Mouse (Mus musculus) heart, embryonic 10.5 days (tissue): ENCODE data around the gene Vwc2. TPM values are rescaled to one million over a fixed set of nuclear protein-coding genes. Genes with fewer than 3 reads are reported as not detected.

ENCODE experiments used
- DNase-seq: peaks from one replicate; pipeline ENCODE4 v3.0.0-alpha.2; 2017; ENCODE audit warnings: low spot score
- H3K27ac ChIP-seq: fragments of 300-500 bp; sonication (generic); 2 replicates; pipeline ENCODE4 v1.5.1; 2016; ENCODE audit warnings: mild to moderate bottlenecking
- H3K27me3 ChIP-seq: fragments of 300-500 bp; sonication (generic); 2 replicates; pipeline ENCODE4 v1.6.1; 2016; ENCODE audit warnings: mild to moderate bottlenecking; ENCODE audit not compliant: poor library complexity, insufficient read depth, severe bottlenecking
- H3K36me3 ChIP-seq: fragments of 300-500 bp; sonication (generic); 2 replicates; pipeline ENCODE4 v1.6.1; 2016; ENCODE audit warnings: mild to moderate bottlenecking, moderate library complexity
- H3K4me1 ChIP-seq: fragments of 300-500 bp; sonication (generic); 2 replicates; pipeline ENCODE4 v1.6.1; 2016; ENCODE audit warnings: mild to moderate bottlenecking
- H3K4me3 ChIP-seq: fragments of 300-500 bp; sonication (generic); 2 replicates; pipeline ENCODE4 v1.5.1; 2016; ENCODE audit warnings: mild to moderate bottlenecking, moderate library complexity
- H3K9me3 ChIP-seq: fragments of 300-500 bp; sonication (generic); 2 replicates; pipeline ENCODE4 v1.6.1; 2016; ENCODE audit warnings: mild to moderate bottlenecking, moderate library complexity
- WGBS: fragments of 180-500 bp; shearing (Covaris S2); methylation state at CpG from one replicate; pipeline ENCODE4 v1.1.7; 2016; 5-methylcytosine and 5-hydroxymethylcytosine counted together
- polyA plus RNA-seq: library from polyadenylated mRNA; unstranded; fragments of >200 nt; fragmentation: Nextera tagmentation; extraction: Ambion mirVana; gene quantifications from 2 replicates; pipeline ENCODE4 v1.2.1, GENCODE M21; 2016

Gene Vwc2
- 0.23 and 0.35 TPM in 2 replicates for polyA plus RNA-seq

DNA sequence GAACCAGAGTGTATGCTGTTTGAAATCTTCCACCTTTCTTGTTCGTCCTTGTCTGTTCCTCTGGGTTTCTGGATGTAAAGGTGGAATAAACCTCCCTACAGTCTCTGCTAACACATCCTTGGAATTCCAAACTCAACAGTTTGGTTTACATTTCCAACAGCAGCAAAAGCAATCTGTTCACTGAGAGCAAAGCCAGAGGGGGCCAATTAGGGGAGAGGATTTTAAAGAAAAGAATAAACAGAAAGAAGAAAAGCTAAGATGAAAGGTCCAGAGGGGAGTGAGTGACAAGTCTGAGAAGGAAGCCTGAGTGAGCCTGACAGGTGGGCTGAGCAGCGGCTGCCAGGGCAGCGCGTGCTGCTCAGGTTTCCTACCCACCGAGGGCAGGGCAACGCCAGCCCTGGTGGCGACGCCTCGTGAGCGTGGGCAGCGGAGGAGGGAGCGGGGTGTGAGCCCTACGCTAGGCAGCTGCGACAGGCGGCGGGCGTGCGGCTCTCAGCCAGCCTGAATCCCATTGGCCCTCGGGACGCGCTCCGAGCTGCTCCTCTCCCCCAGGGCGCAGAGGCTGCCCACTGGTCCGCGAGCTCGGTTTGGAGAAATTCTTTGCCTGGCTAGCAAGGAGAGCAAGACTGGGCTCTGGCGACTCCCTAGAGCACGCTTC lies at the start of gene Vwc2:
Vwc2 (plus strand) TSS at position 648 of the 658 bp plus-strand sequence.
- H3K27ac ChIP-seq, result no peak within 1 kb of the TSS
- peaks cover 63% of the 10 kb centered on the region for H3K27me3 ChIP-seq
- WGBS, result 0% methylated on average over 28 of the region's 28 CpGs
- H3K4me1 ChIP-seq, result peaks cover 25% of the 10 kb centered on the region
- no peaks in the 10 kb centered on the region for H3K9me3 ChIP-seq
- H3K36me3 ChIP-seq, result no peaks in the 10 kb centered on the region
- DNase-seq, result no peak
- H3K4me3 ChIP-seq, result peak within 1 kb of the TSS; percentile 64

GRCm38 (mm10) chr11:11088162-11088756 lies 25.8 kb upstream of the Vwc2 start:
- Histone ChIP-seq H3K27ac (no peak overlapping the region), H3K9me3 (no peaks in the 10 kb centered on the region), H3K36me3 (no peaks in the 10 kb centered on the region), H3K4me1 (no peaks in the 10 kb centered on the region), H3K27me3 (no peaks in the 10 kb centered on the region), H3K4me3 (no peak overlapping the region)
- WGBS, result 85% methylated on average over 1 of the region's 1 CpGs
- DNase-seq, result no peak

DNA sequence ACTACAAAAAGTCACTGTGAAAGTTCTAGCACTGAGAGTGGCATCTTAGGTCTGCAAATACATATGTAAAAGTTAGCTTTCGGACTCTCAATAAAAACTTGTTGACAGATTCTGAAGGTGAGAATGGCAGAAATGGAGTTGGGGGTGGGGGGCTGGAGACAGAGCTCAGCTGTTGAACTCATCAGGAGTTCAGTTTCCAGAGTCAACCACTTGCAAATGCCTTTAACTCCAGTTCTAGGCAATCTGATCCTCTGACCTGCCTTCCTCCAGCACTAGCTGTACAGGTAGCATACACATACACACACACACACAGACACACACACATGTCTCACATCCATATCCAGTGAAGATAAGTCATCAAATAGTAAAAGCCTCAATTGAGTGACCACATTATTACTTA lies 16.4 kb upstream of the Vwc2 start:
- Histone ChIP-seq H3K36me3 (no peaks in the 10 kb centered on the region), H3K27ac (no peak overlapping the region), H3K4me3 (no peak overlapping the region), H3K4me1 (no peaks in the 10 kb centered on the region), H3K27me3 (no peaks in the 10 kb centered on the region), H3K9me3 (no peaks in the 10 kb centered on the region)
- DNase-seq, result no peak
- WGBS, result 77% methylated on average over 1 of the region's 1 CpGs

GRCm38 (mm10) chr11:11098282-11098681 lies 15.7 kb upstream of the Vwc2 start:
- H3K9me3 ChIP-seq, result no peaks in the 10 kb centered on the region
- DNase-seq, result no peak
- 73% methylated on average over 4 of the region's 4 CpGs for WGBS

DNA sequence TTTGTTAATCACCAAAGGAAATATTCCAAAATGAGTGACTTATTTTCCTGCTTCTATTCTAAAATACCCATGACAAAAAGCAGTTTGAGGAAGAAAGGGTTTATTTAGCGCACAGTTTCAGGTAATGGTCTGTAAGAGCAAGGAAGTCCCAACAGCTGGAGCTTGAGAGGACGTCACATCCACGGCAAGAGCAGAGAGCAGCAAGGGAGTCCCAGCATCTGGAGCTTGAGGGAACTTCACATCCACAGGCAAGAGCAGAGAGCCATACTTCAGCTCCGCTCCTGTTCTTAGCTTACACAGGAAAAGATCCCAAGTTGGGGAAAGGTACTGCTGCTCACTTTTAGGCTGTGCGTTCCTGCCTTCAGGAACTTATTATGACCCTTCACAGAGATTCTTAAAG lies 15.0 kb upstream of the Vwc2 start:
- H3K36me3 ChIP-seq, result no peaks in the 10 kb centered on the region
- H3K27me3 ChIP-seq, result no peaks in the 10 kb centered on the region
- DNase-seq, result no peak
- H3K4me1 ChIP-seq, result no peaks in the 10 kb centered on the region
- no peak overlapping the region for H3K27ac ChIP-seq
- H3K9me3 ChIP-seq, result no peaks in the 10 kb centered on the region
- 83% methylated on average over 5 of the region's 5 CpGs for WGBS
- H3K4me3 ChIP-seq, result no peak overlapping the region

More at GRCm38 (mm10) chr11:11098282-11098681, 15.7 kb upstream of the Vwc2 start:
- no peak overlapping the region for H3K4me3 ChIP-seq
- H3K27ac ChIP-seq, result no peak overlapping the region
- H3K27me3 ChIP-seq, result no peaks in the 10 kb centered on the region
- H3K4me1 ChIP-seq, result no peaks in the 10 kb centered on the region
- no peaks in the 10 kb centered on the region for H3K36me3 ChIP-seq

DNA sequence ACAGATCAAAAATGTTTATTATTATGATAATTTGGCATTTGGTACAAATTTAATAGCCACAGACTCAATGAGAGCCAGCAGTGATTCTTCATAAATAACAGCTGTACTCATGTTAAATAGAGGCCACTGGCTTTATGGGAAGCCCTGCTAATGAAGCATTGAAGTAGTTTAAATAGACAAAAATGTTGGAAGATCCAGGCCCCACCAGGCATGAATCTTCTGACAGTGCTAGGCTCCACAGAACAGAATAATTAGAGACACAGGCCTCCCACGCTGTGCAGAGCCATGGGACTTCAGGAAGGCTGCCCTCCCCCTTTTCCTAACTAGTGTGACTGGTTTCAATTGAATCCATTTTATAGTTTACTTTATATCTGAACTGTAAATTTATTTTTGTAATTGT lies 11.8 kb upstream of the Vwc2 start:
- no peak overlapping the region for H3K4me3 ChIP-seq
- H3K27me3 ChIP-seq, result no peaks in the 10 kb centered on the region
- H3K27ac ChIP-seq, result no peak overlapping the region
- no peaks in the 10 kb centered on the region for H3K9me3 ChIP-seq
- no peaks in the 10 kb centered on the region for H3K36me3 ChIP-seq
- 58% methylated on average over 1 of the region's 1 CpGs for WGBS
- H3K4me1 ChIP-seq, result no peaks in the 10 kb centered on the region
- no peak for DNase-seq

DNA sequence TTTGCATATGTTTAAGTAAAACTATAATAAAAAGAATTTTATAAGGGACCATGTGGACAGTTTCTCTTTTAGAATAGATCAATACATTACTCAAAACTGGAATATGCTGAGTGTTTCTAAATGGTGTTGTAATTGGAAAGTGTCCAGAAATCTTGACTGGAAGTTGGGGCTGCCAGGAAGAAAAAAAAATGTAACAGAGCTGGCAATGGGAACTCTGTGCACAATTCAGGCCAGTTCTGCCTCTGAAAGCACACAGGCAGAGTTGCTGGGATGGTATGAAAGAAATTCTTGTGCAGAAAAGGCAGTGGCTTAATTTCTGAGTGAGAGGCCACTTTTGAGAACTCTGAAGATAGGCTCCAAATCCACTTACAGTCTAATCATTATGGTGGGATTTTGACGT lies 11.4 kb upstream of the Vwc2 start:
- no peaks in the 10 kb centered on the region for H3K4me1 ChIP-seq
- no peaks in the 10 kb centered on the region for H3K27me3 ChIP-seq
- WGBS, result 36% methylated on average over 1 of the region's 1 CpGs
- H3K9me3 ChIP-seq, result no peaks in the 10 kb centered on the region
- DNase-seq, result no peak
- no peak overlapping the region for H3K4me3 ChIP-seq
- no peak overlapping the region for H3K27ac ChIP-seq
- H3K36me3 ChIP-seq, result no peaks in the 10 kb centered on the region

- Histone ChIP-seq H3K9me3 (no peaks in the 10 kb centered on the region), H3K4me1 (0 out of 2 replicates have a peak, but pooled peaks cover 3% of the 10 kb centered on the region), H3K4me3 (no peak overlapping the region), H3K27ac (no peak overlapping the region), H3K27me3 (peaks cover 15% of the 10 kb centered on the region), H3K36me3 (no peaks in the 10 kb centered on the region)
- 52% methylated on average over 3 of the region's 3 CpGs for WGBS
- DNase-seq, result no peak
Measured at GRCm38 (mm10) chr11:11108922-11109321, 5.1 kb upstream of the Vwc2 start.

- no peaks in the 10 kb centered on the region for H3K9me3 ChIP-seq
- peaks cover 63% of the 10 kb centered on the region for H3K27me3 ChIP-seq
- no peak for DNase-seq
- H3K4me3 ChIP-seq, result peak overlapping the region; percentile 64
- 1% methylated on average over 34 of the region's 34 CpGs for WGBS
- no peaks in the 10 kb centered on the region for H3K36me3 ChIP-seq
- H3K4me1 ChIP-seq, result peaks cover 25% of the 10 kb centered on the region
- H3K27ac ChIP-seq, result no peak overlapping the region
Measured at GRCm38 (mm10) chr11:11114234-11115030, 409 bp downstream of the Vwc2 start.

DNA sequence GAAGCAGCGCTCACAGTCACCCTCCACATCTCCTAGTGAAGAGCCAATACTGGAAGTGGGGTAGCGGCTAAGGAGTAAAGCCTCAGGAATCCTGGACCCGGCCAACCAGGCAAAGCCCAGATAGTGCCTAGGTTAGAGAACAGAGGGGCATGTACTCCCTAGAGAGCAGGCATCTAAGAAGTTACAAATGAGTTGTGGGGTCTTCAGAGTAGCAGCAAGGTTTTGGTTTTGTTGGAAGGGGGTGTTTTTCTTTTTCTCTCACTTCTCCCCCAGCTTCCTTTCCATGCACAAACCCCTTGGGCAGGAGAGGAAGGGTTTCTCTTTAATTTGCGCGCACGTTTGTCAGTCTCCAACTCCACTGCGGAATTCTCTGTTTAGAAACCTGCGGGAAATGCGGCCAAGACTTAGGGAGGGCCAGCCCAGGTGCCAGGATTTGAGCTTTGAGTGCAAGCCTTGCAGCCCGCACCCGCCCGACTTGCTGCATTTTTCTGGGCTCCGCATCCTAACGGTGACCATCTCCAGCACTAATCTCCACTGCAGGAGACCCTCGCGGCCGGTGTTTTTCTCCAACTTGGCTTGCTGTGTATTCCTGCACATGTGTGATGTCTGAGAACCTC lies 1.1 kb downstream of the Vwc2 start:
- Histone ChIP-seq H3K9me3 (no peaks in the 10 kb centered on the region), H3K27ac (no peak overlapping the region), H3K27me3 (peaks cover 63% of the 10 kb centered on the region), H3K4me3 (peak overlapping the region; percentile 64), H3K36me3 (no peaks in the 10 kb centered on the region), H3K4me1 (peaks cover 25% of the 10 kb centered on the region)
- DNase-seq, result no peak
- WGBS, result under 1% methylated on average over 17 of the region's 17 CpGs

DNA sequence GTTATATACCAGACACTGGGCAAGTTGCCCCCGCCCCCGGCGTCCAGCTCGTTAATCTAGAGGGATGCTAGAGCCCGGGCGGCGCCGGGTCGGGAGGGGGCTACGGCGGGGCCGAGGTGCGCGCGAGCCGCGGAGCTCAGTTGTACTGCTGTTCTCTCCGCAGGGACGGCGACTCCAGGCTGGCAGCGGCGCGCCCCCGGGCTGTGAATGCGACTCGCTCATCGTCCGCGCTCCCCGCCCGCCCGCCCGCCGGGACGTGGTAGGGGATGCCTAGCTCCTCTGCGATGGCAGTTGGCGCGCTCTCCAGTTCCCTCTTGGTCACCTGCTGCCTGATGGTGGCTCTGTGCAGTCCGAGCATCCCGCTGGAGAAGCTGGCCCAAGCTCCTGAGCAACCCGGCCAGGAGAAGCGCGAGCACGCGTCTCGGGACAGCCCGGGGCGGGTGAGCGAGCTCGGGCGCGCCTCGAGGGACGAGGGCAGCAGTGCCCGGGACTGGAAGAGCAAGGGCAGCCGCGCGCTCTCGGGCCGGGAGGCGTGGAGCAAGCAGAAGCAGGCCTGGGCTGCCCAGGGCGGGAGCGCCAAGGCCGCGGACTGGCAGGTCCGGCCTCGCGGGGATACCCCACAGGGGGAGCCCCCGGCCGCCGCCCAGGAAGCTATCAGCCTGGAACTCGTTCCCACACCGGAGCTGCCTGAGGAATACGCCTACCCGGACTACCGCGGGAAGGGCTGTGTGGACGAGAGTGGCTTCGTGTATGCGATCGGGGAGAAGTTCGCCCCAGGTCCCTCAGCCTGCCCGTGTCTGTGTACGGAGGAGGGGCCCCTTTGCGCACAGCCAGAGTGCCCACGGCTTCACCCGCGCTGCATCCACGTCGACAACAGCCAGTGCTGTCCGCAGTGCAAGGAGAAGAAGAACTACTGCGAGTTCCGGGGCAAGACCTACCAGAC lies 1.9 kb downstream of the Vwc2 start:
- Histone ChIP-seq H3K27ac (0 out of 2 replicates have a peak overlapping the region, but pooled peaks have one; percentile 17), H3K9me3 (no peaks in the 10 kb centered on the region), H3K27me3 (peaks cover 63% of the 10 kb centered on the region), H3K4me3 (peak overlapping the region; percentile 64), H3K4me1 (peaks cover 25% of the 10 kb centered on the region), H3K36me3 (no peaks in the 10 kb centered on the region)
- under 1% methylated on average over 93 of the region's 93 CpGs for WGBS
- no peak for DNase-seq

- Histone ChIP-seq H3K27ac (no peak overlapping the region), H3K9me3 (no peaks in the 10 kb centered on the region), H3K36me3 (no peaks in the 10 kb centered on the region), H3K4me1 (peaks cover 25% of the 10 kb centered on the region), H3K4me3 (no peak overlapping the region), H3K27me3 (peaks cover 63% of the 10 kb centered on the region)
- WGBS, result 10% methylated on average over 3 of the region's 3 CpGs
- DNase-seq, result no peak
Measured at GRCm38 (mm10) chr11:11116736-11117135, 2.7 kb downstream of the Vwc2 start.
